Mouse (Mus musculus) thymus, postnatal 10 days (tissue): ENCODE data around the gene Dnajc7.
"Not testable (repeated sequence)": the region's sequence is repeated elsewhere in the genome, so short reads cannot be mapped to it uniquely, and the experiment has no call there.

Experiments
- DNase-seq, 2 experiments: peaks; one replicate each; pipeline ENCODE4 v3.0.0; 2021; ENCODE audit warnings: low spot score in 2 of 2

The Dnajc7 gene

GRCm38 (mm10) chr11:100619982-100620381, at the start of gene Dnajc7:
TSS of gene Dnajc7 (minus strand) at chr11:100620168.
- peak; percentile 48 to 51 for DNase-seq

GRCm38 (mm10) chr11:100659806-100660205, 39.8 kb upstream of the Dnajc7 start:
- no peak for DNase-seq

DNA sequence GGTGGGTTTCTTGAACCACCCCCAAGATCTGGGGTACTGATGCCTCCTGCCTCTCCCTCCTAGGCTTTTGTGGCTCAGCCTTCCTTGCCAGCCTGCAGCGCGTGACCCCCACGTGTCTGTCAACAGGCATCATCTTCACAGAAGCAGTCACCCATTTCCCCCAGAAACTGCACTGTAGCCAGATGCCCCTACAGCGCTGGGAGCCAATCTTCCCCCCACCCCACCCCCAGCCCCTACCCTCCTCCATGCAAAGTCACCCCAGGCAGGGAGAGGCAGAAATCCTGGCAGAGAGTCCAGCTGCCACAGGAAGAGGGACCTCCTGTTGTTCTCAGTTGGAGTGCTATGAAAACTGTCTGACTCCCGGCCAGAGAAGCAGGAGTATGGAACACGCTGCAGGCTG, 36.5 kb upstream of the Dnajc7 start:
- DNase-seq, result no peak

- not testable (repeated sequence) for DNase-seq
Measured at GRCm38 (mm10) chr11:100655589-100655988, 35.6 kb upstream of the Dnajc7 start.

DNA sequence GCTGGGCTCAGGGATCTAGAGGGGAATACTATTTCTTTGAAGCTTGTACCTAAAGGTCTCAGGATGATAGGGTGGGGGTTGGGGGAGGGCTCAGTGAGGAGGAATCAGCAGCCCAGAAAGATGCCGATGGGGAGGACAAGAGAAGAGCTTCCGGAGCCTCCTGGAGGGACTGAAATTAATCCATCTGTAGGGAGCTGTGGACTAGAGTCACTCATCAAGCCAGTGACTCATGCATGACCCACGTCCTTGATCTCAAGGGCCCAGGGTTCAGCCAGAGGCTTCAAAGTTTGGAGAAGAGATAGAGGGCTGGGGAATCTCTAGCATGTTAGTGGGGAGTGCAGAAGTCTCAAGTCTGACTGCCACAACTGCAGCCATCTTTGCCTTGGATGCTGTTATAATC, 31.8 kb upstream of the Dnajc7 start:
- no peak for DNase-seq

DNA sequence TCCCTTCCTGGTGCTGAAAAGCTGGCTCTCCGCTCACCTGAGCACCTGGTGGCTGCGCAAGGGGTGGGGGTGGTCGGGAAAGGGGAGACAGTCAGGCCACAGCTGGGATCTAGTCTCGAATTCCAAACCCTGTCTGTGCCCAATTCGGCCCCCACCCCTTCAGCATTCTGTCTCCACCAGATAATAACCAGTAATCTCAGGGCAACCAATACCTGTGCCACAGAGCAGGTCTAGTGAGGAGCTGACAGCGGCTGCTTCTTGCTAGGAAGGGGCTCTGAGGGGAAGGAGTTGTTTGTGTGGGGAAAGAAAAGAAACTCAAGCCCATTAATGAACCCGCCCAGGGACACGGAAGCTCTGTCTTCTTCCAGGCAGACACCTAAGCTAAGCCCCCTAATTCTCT, 31.2 kb upstream of the Dnajc7 start:
- DNase-seq, result no peak

GRCm38 (mm10) chr11:100648405-100648804, 28.4 kb upstream of the Dnajc7 start:
- no peak for DNase-seq

- DNase-seq, result peak; percentile 41 to 77
Measured at GRCm38 (mm10) chr11:100646265-100646664, 26.3 kb upstream of the Dnajc7 start.

GRCm38 (mm10) chr11:100643612-100644575, 23.9 kb upstream of the Dnajc7 start:
- DNase-seq, result no peak

DNA sequence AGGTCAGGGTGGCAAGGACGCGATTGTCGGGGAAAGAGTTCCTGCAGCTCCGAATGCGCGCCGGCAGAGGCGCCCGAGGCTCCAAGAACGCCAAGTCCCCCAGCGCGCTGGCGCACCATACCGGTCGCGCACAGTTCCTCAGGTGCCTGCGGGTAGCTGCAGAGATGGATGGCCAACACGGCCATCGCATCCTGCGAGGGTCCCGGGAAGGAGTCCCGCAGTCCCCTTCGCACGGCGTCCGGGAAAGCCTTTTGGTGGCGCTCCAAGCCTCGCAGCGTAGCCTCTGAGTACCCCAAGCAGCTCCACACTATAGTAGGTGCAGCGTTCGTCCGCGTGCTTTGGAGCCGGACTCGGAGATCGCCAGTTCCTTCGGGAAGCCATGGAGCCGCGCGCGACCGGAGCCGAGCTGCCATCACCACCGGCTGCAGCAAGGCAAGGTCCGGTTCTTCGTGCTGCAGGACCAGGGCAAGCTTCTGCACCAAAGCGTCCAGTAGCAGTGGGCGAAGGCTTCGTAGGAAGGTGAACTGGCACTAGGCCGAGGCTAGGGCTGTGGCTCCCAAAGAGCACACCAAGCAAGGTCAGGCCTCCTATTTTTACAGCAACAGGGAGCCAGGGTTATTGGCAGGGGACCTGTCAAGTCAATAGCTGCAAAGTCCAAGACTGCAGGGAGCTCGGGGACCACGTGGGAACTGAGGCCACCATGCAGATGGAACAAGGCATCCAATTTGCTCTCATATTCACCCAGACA, 20.4 kb upstream of the Dnajc7 start:
- peak in 1 of 2 experiments; percentile 36 for DNase-seq

GRCm38 (mm10) chr11:100634530-100634929, 14.6 kb upstream of the Dnajc7 start:
- no peak for DNase-seq

DNA sequence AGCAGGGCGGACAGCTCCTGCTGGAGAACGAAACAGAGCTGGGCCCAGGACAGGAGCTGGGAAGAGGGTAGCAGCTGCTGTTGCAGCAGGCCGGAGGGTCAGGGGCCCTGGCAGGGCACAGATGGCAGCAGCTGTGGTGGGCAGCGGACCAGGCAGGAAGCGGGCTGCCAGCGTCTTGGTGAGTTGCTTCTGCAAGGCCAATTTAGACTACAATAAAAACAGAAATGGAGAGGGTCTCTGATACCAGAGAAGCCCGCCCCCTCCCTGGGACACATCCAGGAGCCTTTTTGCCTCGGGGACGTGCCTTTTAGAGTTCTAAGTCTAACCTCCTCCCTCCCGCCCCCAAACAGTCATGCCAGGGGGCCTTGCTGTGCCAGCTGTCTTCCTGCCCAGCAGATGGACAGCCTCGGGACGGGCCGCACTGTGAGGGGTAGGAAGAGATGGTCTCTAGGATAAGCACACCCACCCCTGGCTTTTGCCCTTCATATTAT, 8.9 kb upstream of the Dnajc7 start:
- no peak for DNase-seq

DNA sequence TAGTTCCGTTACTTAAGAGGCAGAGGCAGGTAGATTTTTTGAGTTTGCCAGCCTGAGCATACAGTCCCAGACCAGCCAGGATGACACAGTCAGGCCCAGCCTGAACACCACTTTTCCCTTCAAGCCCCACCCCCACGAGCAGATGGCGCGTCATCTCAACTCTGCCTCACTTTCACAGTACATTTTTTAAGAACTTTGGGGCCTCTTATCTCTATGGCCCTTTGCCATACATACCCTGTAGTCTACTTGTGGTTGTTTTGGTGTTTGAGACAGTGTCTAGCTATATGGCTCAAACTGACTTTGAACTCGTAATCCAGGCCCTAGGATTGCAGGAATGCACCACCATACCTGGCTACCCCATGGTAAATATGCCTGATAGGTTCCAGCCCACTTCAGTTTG, 8.1 kb upstream of the Dnajc7 start:
- DNase-seq, result no peak

GRCm38 (mm10) chr11:100626701-100627195, 6.8 kb upstream of the Dnajc7 start:
- peak; percentile 56 to 81 for DNase-seq

DNA sequence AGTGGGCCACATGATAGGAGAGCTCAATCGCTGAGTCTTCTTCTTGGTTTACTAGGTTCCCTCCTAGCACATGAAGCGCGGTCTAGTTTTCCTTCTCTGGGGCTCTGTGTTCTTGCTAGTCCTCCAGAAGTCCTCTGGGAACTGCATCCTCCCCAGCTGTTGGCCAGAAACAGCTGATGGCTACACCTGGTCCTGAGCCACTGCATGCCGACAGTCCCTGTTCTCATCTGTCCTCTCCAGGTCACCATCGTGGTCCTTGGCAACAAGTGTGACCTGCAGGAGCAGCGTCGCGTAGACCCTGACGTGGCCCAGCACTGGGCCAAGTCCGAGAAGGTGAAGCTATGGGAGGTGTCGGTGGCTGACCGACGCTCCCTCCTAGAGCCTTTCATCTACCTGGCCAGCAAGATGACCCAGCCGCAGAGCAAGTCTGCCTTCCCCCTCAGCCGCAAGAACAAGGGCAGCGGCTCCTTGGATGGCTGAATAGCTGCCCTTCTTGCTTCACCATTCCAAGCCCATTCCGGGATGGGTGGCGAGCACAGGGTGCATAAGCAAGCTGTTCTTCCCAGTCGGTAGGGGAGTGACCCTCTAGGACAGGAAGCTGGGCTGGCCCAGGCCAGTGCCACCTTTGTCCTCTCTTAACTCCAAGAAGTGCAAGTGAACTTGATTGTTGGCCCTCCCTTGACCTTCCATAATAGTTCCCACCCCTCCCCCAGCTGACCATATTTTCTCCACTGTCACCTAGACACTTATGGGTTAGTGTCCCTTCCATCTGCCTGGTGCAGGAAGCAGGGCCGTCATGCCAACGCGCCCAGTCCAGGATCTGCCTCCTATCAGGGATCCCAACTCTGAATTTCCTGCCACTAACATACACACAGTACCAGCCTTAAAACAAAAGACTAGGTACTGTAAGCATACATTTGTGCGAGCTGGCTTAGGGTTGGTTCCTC, 6.1 kb upstream of the Dnajc7 start:
- DNase-seq, result no peak

DNA sequence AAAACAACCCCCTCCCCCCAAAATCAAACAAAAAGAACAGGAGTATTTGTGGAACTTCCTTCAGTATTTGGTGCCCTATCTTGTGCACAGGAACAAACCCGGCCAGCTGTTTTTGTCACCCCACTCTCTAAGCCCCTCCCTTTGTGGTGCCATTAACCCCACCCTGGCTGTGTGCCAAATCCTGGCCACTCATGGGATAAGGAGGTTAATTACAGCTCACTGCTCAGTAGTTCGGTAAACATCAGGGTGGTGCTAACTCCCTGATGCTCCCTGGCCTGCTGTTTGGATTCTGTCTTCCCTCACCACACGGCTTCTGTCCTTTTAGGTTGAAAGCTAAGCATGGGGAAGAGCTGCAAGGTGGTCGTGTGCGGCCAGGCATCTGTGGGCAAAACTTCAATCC, 3.9 kb upstream of the Dnajc7 start:
- DNase-seq, result no peak

- DNase-seq, result peak; percentile 87 to 92
Measured at GRCm38 (mm10) chr11:100622714-100623113, 2.7 kb upstream of the Dnajc7 start.

DNA sequence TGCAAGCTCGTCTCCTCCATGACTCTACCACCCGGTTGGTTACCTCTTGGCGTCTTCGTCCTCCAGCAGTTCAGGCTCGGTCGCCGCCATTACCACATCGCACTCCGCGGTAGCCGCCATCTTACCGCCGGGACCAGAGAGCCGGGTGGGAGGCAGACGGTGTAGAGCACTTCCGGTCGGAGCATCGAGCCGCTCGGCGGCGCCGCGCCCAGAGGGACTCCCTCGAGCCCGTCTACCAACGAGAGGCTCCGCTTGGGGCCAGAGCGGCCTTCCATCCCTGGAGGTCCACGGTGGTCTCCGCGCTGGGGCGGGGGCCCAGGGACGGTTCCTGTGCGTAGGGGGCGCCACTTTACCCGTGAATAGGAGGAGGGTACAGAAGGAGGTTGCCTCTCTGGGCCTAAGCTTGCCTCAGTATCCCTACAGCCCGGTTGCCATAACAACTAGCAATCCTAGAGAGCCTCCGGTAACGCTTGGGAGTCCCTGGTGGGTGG, 438 bp downstream of the Dnajc7 start:
- peak; percentile 95 to 97 for DNase-seq

GRCm38 (mm10) chr11:100618761-100619484, 1.0 kb downstream of the Dnajc7 start, which contains the start of gene Nkiras2:
TSS of gene Nkiras2 (plus strand) at chr11:100619244.
- DNase-seq, result peak; percentile 73 to 74

- no peak for DNase-seq
Measured at GRCm38 (mm10) chr11:100617480-100617879, 2.5 kb downstream of the Dnajc7 start.
